Mouse (Mus musculus): ENCODE data around the gene Dnmt3c. TPM values are rescaled to one million over a fixed set of nuclear protein-coding genes. Genes with fewer than 3 reads are reported as not detected.
"Not testable (repeated sequence)": the region's sequence is repeated elsewhere in the genome, so short reads cannot be mapped to it uniquely, and the experiment has no call there.

Dnmt3c gene
- total RNA-seq, 1 experiment = 0.27 TPM

DNA sequence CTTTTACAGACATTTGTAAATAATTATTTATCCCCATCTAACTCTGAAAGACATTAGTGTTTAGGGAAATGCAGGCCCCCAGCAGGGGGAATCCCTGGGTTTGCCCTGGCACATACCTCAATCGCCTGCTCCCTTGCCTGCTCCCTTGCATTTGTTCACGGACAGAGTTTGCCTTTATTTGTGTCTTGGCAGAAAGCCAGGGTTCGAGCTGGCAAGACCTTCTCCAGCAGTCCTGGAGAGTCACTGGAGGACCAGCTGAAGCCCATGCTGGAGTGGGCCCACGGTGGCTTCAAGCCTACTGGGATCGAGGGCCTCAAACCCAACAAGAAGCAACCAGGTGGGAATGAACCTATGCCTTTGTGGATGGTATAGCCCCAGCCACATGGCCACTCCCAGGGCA, 26.3 kb upstream of the Dnmt3c start:
- H3K9me3 ChIP-seq (ENCODE audit: control insufficient read depth, insufficient read depth, low read depth, low read length) = no peaks in the 10 kb centered on the region
- no peak overlapping the region for H3K27ac ChIP-seq (ENCODE audit: insufficient read depth, low read depth, low read length, poor library complexity, severe bottlenecking)
- TF ChIP-seq CHD2 (IDR thresholded peaks at IDR 0.05; ENCODE audit: low read depth, low read length) (no peak), HCFC1 (IDR thresholded peaks at IDR 0.05; ENCODE audit: borderline replicate concordance, insufficient read depth, low read length) (no peak), ZNF384 (IDR thresholded peaks at IDR 0.05; ENCODE audit: low read depth, low read length) (no peak), ZC3H11A (IDR thresholded peaks at IDR 0.05; ENCODE audit: borderline replicate concordance, low read depth, low read length) (no peak), MAFK (IDR thresholded peaks at IDR 0.05; ENCODE audit: insufficient read depth, low read depth, low read length) (no peak)
- no peaks in the 10 kb centered on the region for H3K4me1 ChIP-seq (ENCODE audit: control insufficient read depth in 2 of 2, insufficient read depth in 2 of 2, low read length in 2 of 2, poor library complexity in 1 of 2)
- no peak overlapping the region for H3K4me3 ChIP-seq (ENCODE audit: insufficient read depth in 1 of 2, low read depth in 1 of 2, low read length in 2 of 2, poor library complexity in 1 of 2, severe bottlenecking in 1 of 2)
- in situ Hi-C loops (cut with MboI; ENCODE audit: low sequenced_read_pairs in 2 of 2, unreplicated experiment in 2 of 2) = no loop called here
- DNase-seq (ENCODE audit: low read depth, low spot score) = no peak
- H3K36me3 ChIP-seq (ENCODE audit: control insufficient read depth, insufficient read depth, low read length, poor library complexity, severe bottlenecking) = peaks cover 56% of the 10 kb centered on the region
- no peak overlapping the region for H3K9ac ChIP-seq (ENCODE audit: insufficient read depth, low read depth, low read length, poor library complexity, severe bottlenecking)

DNA sequence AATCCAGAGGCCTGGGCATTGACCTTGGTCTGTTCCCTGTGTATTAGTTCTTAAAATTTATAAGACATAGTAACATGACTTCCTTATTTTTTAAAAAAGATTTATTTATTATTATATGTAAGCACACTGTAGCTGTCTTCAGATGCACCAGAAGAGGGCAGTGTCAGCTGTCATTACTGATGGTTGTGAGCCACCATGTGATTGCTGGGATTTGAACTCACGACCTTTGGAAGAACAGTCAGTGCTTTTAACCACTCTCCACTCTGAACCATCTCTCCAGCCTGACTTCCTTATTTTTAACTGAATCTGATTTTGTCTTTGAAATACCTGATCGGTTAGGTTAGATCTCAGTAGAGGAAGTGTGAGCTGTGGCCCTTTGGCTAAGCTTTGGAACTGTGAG, 23.8 kb upstream of the Dnmt3c start:
- no peak overlapping the region for H3K27ac ChIP-seq (ENCODE audit: insufficient read depth, low read depth, low read length, poor library complexity, severe bottlenecking)
- H3K36me3 ChIP-seq (ENCODE audit: control insufficient read depth, insufficient read depth, low read length, poor library complexity, severe bottlenecking) = peaks cover 60% of the 10 kb centered on the region
- no peak for DNase-seq (ENCODE audit: low read depth, low spot score)
- no peaks in the 10 kb centered on the region for H3K9me3 ChIP-seq (ENCODE audit: control insufficient read depth, insufficient read depth, low read depth, low read length)
- in situ Hi-C loops (cut with MboI; ENCODE audit: low sequenced_read_pairs in 2 of 2, unreplicated experiment in 2 of 2) = no loop called here
- TF ChIP-seq ZNF384 (IDR thresholded peaks at IDR 0.05; ENCODE audit: low read depth, low read length) (no peak), CHD2 (IDR thresholded peaks at IDR 0.05; ENCODE audit: low read depth, low read length) (no peak), MAFK (IDR thresholded peaks at IDR 0.05; ENCODE audit: insufficient read depth, low read depth, low read length) (no peak), ZC3H11A (IDR thresholded peaks at IDR 0.05; ENCODE audit: borderline replicate concordance, low read depth, low read length) (no peak), HCFC1 (IDR thresholded peaks at IDR 0.05; ENCODE audit: borderline replicate concordance, insufficient read depth, low read length) (no peak)
- H3K9ac ChIP-seq (ENCODE audit: insufficient read depth, low read depth, low read length, poor library complexity, severe bottlenecking) = no peak overlapping the region
- H3K4me1 ChIP-seq (ENCODE audit: control insufficient read depth in 2 of 2, insufficient read depth in 2 of 2, low read length in 2 of 2, poor library complexity in 1 of 2) = no peaks in the 10 kb centered on the region
- H3K4me3 ChIP-seq (ENCODE audit: insufficient read depth in 1 of 2, low read depth in 1 of 2, low read length in 2 of 2, poor library complexity in 1 of 2, severe bottlenecking in 1 of 2) = no peak overlapping the region

DNA sequence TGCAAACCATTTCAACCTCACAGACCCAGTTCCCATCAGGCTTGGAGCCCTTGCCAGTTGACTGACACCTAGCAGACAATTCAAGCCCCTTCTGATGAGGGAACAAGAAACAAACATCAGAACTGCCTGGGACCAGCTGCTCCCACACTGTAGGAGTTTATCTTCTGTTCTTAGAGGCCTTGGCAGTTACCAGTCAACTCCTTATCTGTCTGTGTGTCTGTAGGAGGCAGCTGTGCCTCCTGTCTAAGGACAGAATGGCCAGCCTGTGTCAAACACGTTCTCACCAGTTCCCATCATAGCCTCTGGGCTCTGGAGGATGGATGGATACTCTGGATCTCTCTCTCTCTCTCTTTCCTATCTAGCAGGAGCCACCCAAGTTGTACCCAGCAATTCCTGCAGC, 21.1 kb upstream of the Dnmt3c start:
- H3K9ac ChIP-seq (ENCODE audit: insufficient read depth, low read depth, low read length, poor library complexity, severe bottlenecking); H3K4me1 ChIP-seq (ENCODE audit: control insufficient read depth in 2 of 2, insufficient read depth in 2 of 2, low read length in 2 of 2, poor library complexity in 1 of 2); DNase-seq (ENCODE audit: low read depth, low spot score); in situ Hi-C loops (cut with MboI; ENCODE audit: low sequenced_read_pairs in 2 of 2, unreplicated experiment in 2 of 2); H3K9me3 ChIP-seq (ENCODE audit: control insufficient read depth, insufficient read depth, low read depth, low read length); H3K4me3 ChIP-seq (ENCODE audit: insufficient read depth in 1 of 2, low read depth in 1 of 2, low read length in 2 of 2, poor library complexity in 1 of 2, severe bottlenecking in 1 of 2); H3K27ac ChIP-seq (ENCODE audit: insufficient read depth, low read depth, low read length, poor library complexity, severe bottlenecking): not testable (repeated sequence)
- peaks cover 58% of the 10 kb centered on the region for H3K36me3 ChIP-seq (ENCODE audit: control insufficient read depth, insufficient read depth, low read length, poor library complexity, severe bottlenecking)

DNA sequence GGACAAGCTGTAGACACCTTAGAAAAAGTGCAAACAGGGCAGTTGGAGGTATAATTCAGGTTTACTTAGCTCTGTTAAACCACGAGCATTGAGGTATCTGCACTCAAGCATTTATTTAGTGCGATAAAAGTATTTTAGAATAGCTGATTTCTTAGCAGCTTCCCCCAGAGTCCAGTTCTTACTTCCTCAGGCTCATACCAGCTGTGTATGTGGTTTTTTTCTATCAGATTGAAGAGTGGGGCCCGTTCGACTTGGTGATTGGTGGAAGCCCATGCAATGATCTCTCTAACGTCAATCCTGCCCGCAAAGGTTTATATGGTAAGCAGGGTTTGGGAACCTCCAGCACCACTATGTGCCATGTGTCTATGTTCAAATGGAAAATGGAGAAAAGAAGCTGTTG, 19.5 kb upstream of the Dnmt3c start:
- H3K4me3 ChIP-seq (ENCODE audit: insufficient read depth in 1 of 2, low read depth in 1 of 2, low read length in 2 of 2, poor library complexity in 1 of 2, severe bottlenecking in 1 of 2) = no peak overlapping the region
- H3K27ac ChIP-seq (ENCODE audit: insufficient read depth, low read depth, low read length, poor library complexity, severe bottlenecking) = no peak overlapping the region
- H3K4me1 ChIP-seq (ENCODE audit: control insufficient read depth in 2 of 2, insufficient read depth in 2 of 2, low read length in 2 of 2, poor library complexity in 1 of 2) = no peaks in the 10 kb centered on the region
- in situ Hi-C loops (cut with MboI; ENCODE audit: low sequenced_read_pairs in 2 of 2, unreplicated experiment in 2 of 2) = no loop called here
- no peak for DNase-seq (ENCODE audit: low read depth, low spot score)
- no peak overlapping the region for H3K9ac ChIP-seq (ENCODE audit: insufficient read depth, low read depth, low read length, poor library complexity, severe bottlenecking)
- TF ChIP-seq MAFK (IDR thresholded peaks at IDR 0.05; ENCODE audit: insufficient read depth, low read depth, low read length) (no peak), HCFC1 (IDR thresholded peaks at IDR 0.05; ENCODE audit: borderline replicate concordance, insufficient read depth, low read length) (no peak), CHD2 (IDR thresholded peaks at IDR 0.05; ENCODE audit: low read depth, low read length) (no peak), ZNF384 (IDR thresholded peaks at IDR 0.05; ENCODE audit: low read depth, low read length) (no peak)
- H3K36me3 ChIP-seq (ENCODE audit: control insufficient read depth, insufficient read depth, low read length, poor library complexity, severe bottlenecking) = peaks cover 52% of the 10 kb centered on the region
- H3K9me3 ChIP-seq (ENCODE audit: control insufficient read depth, insufficient read depth, low read depth, low read length) = no peaks in the 10 kb centered on the region

DNA sequence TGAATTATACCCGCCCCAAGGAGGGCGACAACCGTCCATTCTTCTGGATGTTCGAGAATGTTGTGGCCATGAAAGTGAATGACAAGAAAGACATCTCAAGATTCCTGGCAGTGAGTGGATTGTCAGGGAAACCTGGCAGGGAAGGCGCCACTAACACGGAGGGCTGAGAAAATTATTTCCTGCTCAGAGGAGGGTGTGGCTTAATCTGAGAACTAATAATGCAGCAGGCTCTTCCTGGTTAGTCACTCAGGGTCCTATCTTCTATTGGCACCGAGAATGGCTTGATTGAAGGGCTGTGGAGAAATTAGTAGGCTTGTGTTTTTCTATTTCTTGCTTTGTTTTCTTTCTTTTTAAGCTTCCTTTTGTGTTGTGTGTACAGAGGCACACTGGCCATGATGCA, 18.9 kb upstream of the Dnmt3c start:
- Histone ChIP-seq H3K9me3 (ENCODE audit: control insufficient read depth, insufficient read depth, low read depth, low read length) (no peaks in the 10 kb centered on the region), H3K4me3 (ENCODE audit: insufficient read depth in 1 of 2, low read depth in 1 of 2, low read length in 2 of 2, poor library complexity in 1 of 2, severe bottlenecking in 1 of 2) (no peak overlapping the region), H3K27ac (ENCODE audit: insufficient read depth, low read depth, low read length, poor library complexity, severe bottlenecking) (no peak overlapping the region), H3K9ac (ENCODE audit: insufficient read depth, low read depth, low read length, poor library complexity, severe bottlenecking) (no peak overlapping the region), H3K4me1 (ENCODE audit: control insufficient read depth in 2 of 2, insufficient read depth in 2 of 2, low read length in 2 of 2, poor library complexity in 1 of 2) (no peaks in the 10 kb centered on the region), H3K36me3 (ENCODE audit: control insufficient read depth, insufficient read depth, low read length, poor library complexity, severe bottlenecking) (peaks cover 54% of the 10 kb centered on the region)
- DNase-seq (ENCODE audit: low read depth, low spot score) = no peak
- TF ChIP-seq ZNF384 (IDR thresholded peaks at IDR 0.05; ENCODE audit: low read depth, low read length) (no peak), MAFK (IDR thresholded peaks at IDR 0.05; ENCODE audit: insufficient read depth, low read depth, low read length) (no peak), ZC3H11A (IDR thresholded peaks at IDR 0.05; ENCODE audit: borderline replicate concordance, low read depth, low read length) (no peak), HCFC1 (IDR thresholded peaks at IDR 0.05; ENCODE audit: borderline replicate concordance, insufficient read depth, low read length) (no peak), CHD2 (IDR thresholded peaks at IDR 0.05; ENCODE audit: low read depth, low read length) (no peak)
- in situ Hi-C loops (cut with MboI; ENCODE audit: low sequenced_read_pairs in 2 of 2, unreplicated experiment in 2 of 2) = no loop called here
